Mouse (Mus musculus) myocyte (in vitro differentiated cells): ENCODE data around the gene Pacs1. TPM values are rescaled to one million over a fixed set of nuclear protein-coding genes. Genes with fewer than 3 reads are reported as not detected.

Experiments used
- H3K27me3 ChIP-seq: one replicate; pipeline ENCODE4 v1.6.1; 2011; ENCODE audit not compliant: control insufficient read depth, insufficient read depth, insufficient read length
- H3K36me3 ChIP-seq: one replicate; pipeline ENCODE4 v1.6.1; 2011; ENCODE audit not compliant: control insufficient read depth, insufficient read depth
- H3K4me2 ChIP-seq: one replicate; pipeline ENCODE4 v1.6.1; 2011; ENCODE audit warnings: low read depth, control low read depth
- H3K4me3 ChIP-seq: one replicate; pipeline ENCODE4 v1.5.1; 2011; ENCODE audit warnings: mild to moderate bottlenecking, control low read depth, moderate library complexity
- H3K79me2 ChIP-seq: one replicate; pipeline ENCODE4 v1.6.1; 2011; ENCODE audit not compliant: control insufficient read depth, insufficient read depth
- H3ac ChIP-seq: one replicate; pipeline ENCODE4 v1.6.1; 2011; ENCODE audit not compliant: control insufficient read depth, insufficient read length
- CEBPB ChIP-seq: IDR thresholded peaks from 2 replicates; pipeline ENCODE4 v1.6.1; 2011; ENCODE audit warnings: mild to moderate bottlenecking, moderate library complexity; ENCODE audit not compliant: poor library complexity, insufficient read depth, severe bottlenecking
- E2F4 ChIP-seq: IDR thresholded peaks from one replicate; pipeline ENCODE4 v1.6.1; 2011; ENCODE audit warnings: mild to moderate bottlenecking, control low read depth, moderate library complexity; ENCODE audit not compliant: insufficient read depth
- MAX ChIP-seq: IDR thresholded peaks from one replicate; pipeline ENCODE4 v1.6.1; 2011; ENCODE audit warnings: low read depth, mild to moderate bottlenecking, control low read depth
- MYOD1 ChIP-seq, 3 experiments: IDR thresholded peaks; one replicate each; pipeline ENCODE4 v1.6.1; 2011; ENCODE audit warnings: control low read depth in 2 of 3, low read depth in 2 of 3, mild to moderate bottlenecking in 2 of 3, moderate library complexity in 1 of 3; ENCODE audit not compliant: insufficient read length in 2 of 3, control insufficient read depth in 1 of 3
- MYOG ChIP-seq, 3 experiments: IDR thresholded peaks; one replicate each; pipeline ENCODE4 v1.6.1; 2011; ENCODE audit warnings: control low read depth in 2 of 3, low read depth in 2 of 3, mild to moderate bottlenecking in 2 of 3; ENCODE audit not compliant: insufficient read length in 2 of 3, control insufficient read depth in 1 of 3, insufficient read depth in 1 of 3
- POLR2A ChIP-seq: IDR thresholded peaks from one replicate; pipeline ENCODE4 v1.6.1; 2011; ENCODE audit warnings: low read depth, mild to moderate bottlenecking, control low read depth, moderate library complexity; ENCODE audit not compliant: insufficient read length
- POLR2AphosphoS2 ChIP-seq: IDR thresholded peaks from one replicate; pipeline ENCODE4 v1.6.1; 2011; ENCODE audit warnings: low read depth, control low read depth; ENCODE audit not compliant: insufficient read length
- REST ChIP-seq: IDR thresholded peaks from one replicate; pipeline ENCODE4 v1.6.1; 2011; ENCODE audit warnings: mild to moderate bottlenecking, control low read depth, moderate library complexity; ENCODE audit not compliant: insufficient read depth, insufficient read length
- SRF ChIP-seq: IDR thresholded peaks from one replicate; pipeline ENCODE4 v1.6.1; 2011; ENCODE audit warnings: low read depth; ENCODE audit not compliant: control insufficient read depth, insufficient read length
- TCF12 ChIP-seq: IDR thresholded peaks from one replicate; pipeline ENCODE4 v1.6.1; 2011; ENCODE audit warnings: mild to moderate bottlenecking, control low read depth; ENCODE audit not compliant: poor library complexity, insufficient read depth, severe bottlenecking
- TCF3 ChIP-seq: IDR thresholded peaks from one replicate; pipeline ENCODE4 v1.6.1; 2011; ENCODE audit warnings: low read depth, control low read depth; ENCODE audit not compliant: insufficient read length
- USF1 ChIP-seq: IDR thresholded peaks from one replicate; pipeline ENCODE4 v1.6.1; 2011; ENCODE audit warnings: low read depth, mild to moderate bottlenecking, control low read depth, moderate library complexity
- polyA plus RNA-seq: library from polyadenylated mRNA; unstranded; fragments of >200 nt; fragmentation: generic; extraction: Trizol; gene quantifications from one replicate; pipeline ENCODE4 v1.2.1, GENCODE M21; 2012; ENCODE audit warnings: missing spikeins

Pacs1 gene
- polyA plus RNA-seq, 1 experiment = 6.5 TPM

- Histone ChIP-seq H3K4me3 (no peak overlapping the region), H3K36me3 (no peaks in the 10 kb centered on the region), H3K27me3 (no peaks in the 10 kb centered on the region), H3K79me2 (no peaks in the 10 kb centered on the region), H3K4me2 (no peak overlapping the region), H3ac (no peak overlapping the region)
- TF ChIP-seq TCF3 (no peak), MYOD1 (IDR thresholded peaks at IDR 0.05; ENCODE audit: control insufficient read depth in 1 of 3, insufficient read length in 2 of 3, low read depth in 2 of 3) (no peak), E2F4 (no peak)
Observed at GRCm38 (mm10) chr19:5139640-5140039, 133.3 kb downstream of the Pacs1 start.

DNA sequence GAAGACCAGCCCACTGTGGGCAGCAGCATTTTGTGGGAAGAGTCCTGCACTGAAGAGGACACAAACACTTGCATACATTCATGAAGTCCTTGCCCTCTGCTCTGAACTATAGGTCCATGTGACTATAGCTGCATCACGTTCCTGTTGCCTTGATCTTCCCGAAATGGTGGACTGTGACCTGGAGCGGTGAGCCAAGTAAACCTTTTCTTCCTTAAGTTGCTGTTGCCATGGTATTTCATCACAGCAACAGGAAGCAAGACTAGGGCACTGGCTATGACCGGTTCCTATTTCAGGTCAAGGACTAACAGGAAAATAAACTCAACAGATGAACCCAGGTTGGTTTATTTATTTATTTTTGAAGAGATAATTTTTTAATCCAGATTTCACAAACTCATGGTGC lies 141.7 kb downstream of the Pacs1 start:
- H3K79me2 ChIP-seq = no peaks in the 10 kb centered on the region
- H3K27me3 ChIP-seq = no peaks in the 10 kb centered on the region
- H3K4me2 ChIP-seq = no peak overlapping the region
- H3K4me3 ChIP-seq = no peak overlapping the region
- no peaks in the 10 kb centered on the region for H3K36me3 ChIP-seq
- H3ac ChIP-seq = no peak overlapping the region
- TF ChIP-seq POLR2A (no peak), TCF12 (no peak)

GRCm38 (mm10) chr19:5129770-5130169 lies 143.1 kb downstream of the Pacs1 start:
- Histone ChIP-seq H3ac (no peak overlapping the region), H3K4me2 (no peak overlapping the region), H3K4me3 (no peak overlapping the region), H3K79me2 (no peaks in the 10 kb centered on the region), H3K27me3 (peaks cover under 1% of the 10 kb centered on the region), H3K36me3 (no peaks in the 10 kb centered on the region)
- TF ChIP-seq POLR2AphosphoS2 = no peak
- no peak for TF ChIP-seq E2F4
- no peak for TF ChIP-seq CEBPB
- no peak for TF ChIP-seq USF1
- no peak for TF ChIP-seq MYOD1 (IDR thresholded peaks at IDR 0.05; ENCODE audit: control insufficient read depth in 1 of 3, insufficient read length in 2 of 3, low read depth in 2 of 3)
- TF ChIP-seq REST = no peak
- no peak for TF ChIP-seq MYOG (IDR thresholded peaks at IDR 0.05; ENCODE audit: control insufficient read depth in 1 of 3, insufficient read depth in 1 of 3, insufficient read length in 2 of 3, low read depth in 2 of 3)
- no peak for TF ChIP-seq POLR2A
- no peak for TF ChIP-seq TCF3
- no peak for TF ChIP-seq TCF12
- no peak for TF ChIP-seq SRF

DNA sequence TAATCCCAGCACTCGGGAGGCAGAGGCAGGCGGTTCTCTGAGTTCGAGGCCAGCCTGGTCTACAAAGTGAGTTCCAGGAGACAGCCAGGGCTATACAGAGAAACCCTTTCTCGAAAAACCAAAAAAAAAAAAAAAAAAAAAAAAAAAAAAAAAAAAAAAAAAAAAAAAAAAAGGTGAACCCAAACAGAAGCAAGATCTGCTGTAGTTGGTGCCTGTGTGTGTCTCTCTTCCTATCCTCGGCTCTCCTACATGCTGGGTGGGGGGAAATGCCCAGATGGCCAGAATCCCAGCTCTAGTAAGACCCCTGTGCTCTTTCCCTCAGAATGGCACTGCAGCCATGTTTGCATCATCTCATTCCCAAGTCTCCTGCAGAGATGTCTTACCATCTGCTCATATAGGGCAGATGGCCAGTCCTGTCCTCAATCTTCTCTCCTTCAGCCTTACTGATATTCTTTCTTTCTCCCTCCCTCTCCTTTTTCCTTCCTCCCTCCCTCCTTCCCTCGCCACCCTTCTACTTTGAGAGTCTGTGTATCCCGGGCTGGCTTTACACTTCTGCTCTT lies 148.8 kb downstream of the Pacs1 start:
- Histone ChIP-seq H3K36me3 (no peaks in the 10 kb centered on the region), H3ac (no peak overlapping the region), H3K4me2 (no peak overlapping the region), H3K79me2 (no peaks in the 10 kb centered on the region), H3K4me3 (no peak overlapping the region), H3K27me3 (peaks cover 7% of the 10 kb centered on the region)
- TF ChIP-seq SRF (no peak), MYOG (IDR thresholded peaks at IDR 0.05; ENCODE audit: control insufficient read depth in 1 of 3, insufficient read depth in 1 of 3, insufficient read length in 2 of 3, low read depth in 2 of 3) (no peak)

DNA sequence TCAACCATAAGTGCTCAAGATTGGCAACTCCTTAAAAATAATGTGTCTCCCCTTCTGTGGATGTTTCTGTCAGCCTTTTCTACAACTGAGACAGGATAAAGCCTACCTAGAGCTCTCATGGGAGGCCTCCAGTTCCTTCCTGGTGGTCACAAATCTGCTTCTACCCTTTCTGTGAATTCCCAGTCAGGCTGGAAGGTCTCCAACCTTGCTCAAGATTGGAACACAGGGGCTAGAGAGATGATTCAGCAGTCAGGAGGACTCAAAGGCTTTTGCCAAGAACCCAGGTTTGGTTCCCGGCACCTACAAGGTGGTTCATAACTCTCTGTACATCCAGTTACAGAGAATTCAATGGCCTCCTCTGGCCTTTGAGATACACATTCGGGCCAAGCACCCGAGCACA lies 149.7 kb downstream of the Pacs1 start:
- no peak overlapping the region for H3K4me3 ChIP-seq
- no peak for TF ChIP-seq MYOG (IDR thresholded peaks at IDR 0.05; ENCODE audit: control insufficient read depth in 1 of 3, insufficient read depth in 1 of 3, insufficient read length in 2 of 3, low read depth in 2 of 3)
- TF ChIP-seq POLR2AphosphoS2 = no peak
- no peak for TF ChIP-seq MAX
- no peak for TF ChIP-seq USF1
- no peak overlapping the region for H3ac ChIP-seq
- H3K27me3 ChIP-seq = peaks cover 7% of the 10 kb centered on the region
- no peaks in the 10 kb centered on the region for H3K79me2 ChIP-seq
- no peak overlapping the region for H3K4me2 ChIP-seq
- H3K36me3 ChIP-seq = no peaks in the 10 kb centered on the region

DNA sequence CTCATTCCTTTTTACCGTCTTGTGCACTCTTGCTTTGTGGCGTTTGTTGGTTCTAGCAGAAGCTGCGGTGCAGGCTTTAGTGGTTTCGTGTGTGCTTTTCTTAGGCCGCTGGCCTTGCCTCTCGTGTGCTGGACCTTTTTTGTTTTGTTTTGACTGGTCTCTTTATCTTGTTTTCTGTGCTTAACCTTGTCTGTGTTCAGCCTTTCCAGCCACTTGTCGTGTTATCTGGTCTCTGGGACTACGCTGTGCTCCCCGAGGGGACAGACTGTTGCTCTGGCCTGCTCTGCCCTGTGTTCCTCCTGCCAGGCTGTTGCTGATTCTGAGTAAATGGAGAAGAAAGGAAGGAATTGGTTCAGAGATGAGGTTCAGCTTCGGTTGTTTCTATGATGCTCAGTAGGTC lies 150.4 kb downstream of the Pacs1 start:
- Histone ChIP-seq H3K79me2 (peaks cover 1% of the 10 kb centered on the region), H3K4me3 (no peak overlapping the region), H3ac (no peak overlapping the region), H3K27me3 (peaks cover 7% of the 10 kb centered on the region), H3K4me2 (no peak overlapping the region), H3K36me3 (no peaks in the 10 kb centered on the region)
- no peak for TF ChIP-seq USF1
- TF ChIP-seq REST = no peak
- no peak for TF ChIP-seq TCF12
